Mouse (Mus musculus): ENCODE measurements around the gene Alkbh8.
"Not testable (repeated sequence)": the region's sequence is repeated elsewhere in the genome, so short reads cannot be mapped to it uniquely, and the experiment has no call there.

Alkbh8 gene

GRCm38 (mm10) chr9:3334962-3335767, at the start of gene Alkbh8:
TSS of gene Alkbh8 (plus strand) at chr9:3335140.
- DNase-seq (ENCODE audit: inconsistent ontology term): peak; percentile 78

GRCm38 (mm10) chr9:3309292-3309836, 25.6 kb upstream of the Alkbh8 start:
- DNase-seq (ENCODE audit: inconsistent ontology term): no peak

GRCm38 (mm10) chr9:3310016-3310415, 24.9 kb upstream of the Alkbh8 start:
- no peak for DNase-seq (ENCODE audit: inconsistent ontology term)

- not testable (repeated sequence) for DNase-seq (ENCODE audit: inconsistent ontology term)
Measured at GRCm38 (mm10) chr9:3327342-3328053, 7.4 kb upstream of the Alkbh8 start.

GRCm38 (mm10) chr9:3328054-3328595, 6.8 kb upstream of the Alkbh8 start:
- DNase-seq (ENCODE audit: inconsistent ontology term): no peak

- DNase-seq (ENCODE audit: inconsistent ontology term): no peak
Measured at GRCm38 (mm10) chr9:3330319-3330718, 4.6 kb upstream of the Alkbh8 start.

- no peak for DNase-seq (ENCODE audit: inconsistent ontology term)
Measured at GRCm38 (mm10) chr9:3330737-3331384, 4.1 kb upstream of the Alkbh8 start.

GRCm38 (mm10) chr9:3336661-3337060, 1.7 kb downstream of the Alkbh8 start:
- DNase-seq (ENCODE audit: inconsistent ontology term): no peak

- no peak for DNase-seq (ENCODE audit: inconsistent ontology term)
Measured at GRCm38 (mm10) chr9:3345136-3345535, 10.2 kb downstream of the Alkbh8 start.

- no peak for DNase-seq (ENCODE audit: inconsistent ontology term)
Measured at GRCm38 (mm10) chr9:3345967-3346366, 11.0 kb downstream of the Alkbh8 start.

GRCm38 (mm10) chr9:3350056-3350455, 15.1 kb downstream of the Alkbh8 start:
- no peak for DNase-seq (ENCODE audit: inconsistent ontology term)

- not testable (repeated sequence) for DNase-seq (ENCODE audit: inconsistent ontology term)
Measured at GRCm38 (mm10) chr9:3376323-3376722, 41.4 kb downstream of the Alkbh8 start.

GRCm38 (mm10) chr9:3403251-3404208, 68.6 kb downstream of the Alkbh8 start, which contains the start of gene Cwf19l2:
TSS of gene Cwf19l2 (plus strand) at chr9:3403592.
- DNase-seq (ENCODE audit: inconsistent ontology term): peak; percentile 93

GRCm38 (mm10) chr9:3404372-3404771, 69.4 kb downstream of the Alkbh8 start:
- DNase-seq (ENCODE audit: inconsistent ontology term): peak; percentile 73

- DNase-seq (ENCODE audit: inconsistent ontology term): not testable (repeated sequence)
Measured at GRCm38 (mm10) chr9:3439555-3440300, 104.8 kb downstream of the Alkbh8 start.
